Mouse (Mus musculus) kidney, postnatal 0 days (tissue): ENCODE data around the gene Srgap2. TPM values are rescaled to one million over a fixed set of nuclear protein-coding genes. Genes with fewer than 3 reads are reported as not detected.

Experiments used
- ATAC-seq: fragments of 200-750 bp; cut with Nextera tagmentation; replicated peaks from 2 replicates; pipeline ENCODE4 v1.8.0; 2017; ENCODE audit warnings: low read depth, moderate number of reproducible peaks, moderate TSS enrichment, moderate library complexity; ENCODE audit not compliant: low FRiP score
- DNase-seq: peaks from one replicate; pipeline ENCODE4 v3.0.0-alpha.2; 2016; ENCODE audit warnings: low spot score
- H3K27ac ChIP-seq: fragments of 300-500 bp; sonication (generic); 2 replicates; pipeline ENCODE4 v1.5.1; 2014; ENCODE audit warnings: mild to moderate bottlenecking
- H3K27me3 ChIP-seq: fragments of 300-500 bp; sonication (generic); 2 replicates; pipeline ENCODE4 v1.6.1; 2014; ENCODE audit warnings: low read length, mixed read lengths; ENCODE audit not compliant: insufficient read depth
- H3K36me3 ChIP-seq: fragments of 300-500 bp; sonication (generic); 2 replicates; pipeline ENCODE4 v1.6.1; 2014; ENCODE audit warnings: low read length, mixed read lengths; ENCODE audit not compliant: insufficient read depth
- H3K4me1 ChIP-seq: fragments of 300-500 bp; sonication (generic); replicated peaks from 2 replicates; pipeline ENCODE4 v1.6.1; 2014; ENCODE audit warnings: antibody characterized with exemption, low read length, mixed read lengths; ENCODE audit not compliant: insufficient read depth
- H3K4me2 ChIP-seq: fragments of 300-500 bp; sonication (generic); 2 replicates; pipeline ENCODE4 v1.6.1; 2014; ENCODE audit warnings: mild to moderate bottlenecking, low read length, moderate library complexity, mixed read lengths
- H3K4me3 ChIP-seq: fragments of 300-500 bp; sonication (generic); replicated peaks from 2 replicates; pipeline ENCODE4 v1.5.1; 2014; ENCODE audit warnings: low read depth, low read length
- H3K9ac ChIP-seq: fragments of 300-500 bp; sonication (generic); 2 replicates; pipeline ENCODE4 v1.6.1; 2014; ENCODE audit warnings: low read depth, low read length
- H3K9me3 ChIP-seq: fragments of 300-500 bp; sonication (generic); replicated peaks from 2 replicates; pipeline ENCODE4 v1.6.1; 2016; ENCODE audit warnings: low read length, inconsistent platforms, mixed read lengths
- CTCF ChIP-seq: IDR thresholded peaks from 2 replicates; pipeline ENCODE4 v1.5.1; 2016; ENCODE audit warnings: antibody characterized with exemption, low read depth, mild to moderate bottlenecking, moderate library complexity
- WGBS: fragments of 180-500 bp; shearing (Covaris S2); extraction: QIAGEN DNeasy Blood & Tissue Kit; methylation state at CpG from one replicate; pipeline ENCODE4 v1.1.7; 2014; 5-methylcytosine and 5-hydroxymethylcytosine counted together
- polyA plus RNA-seq: library from polyadenylated mRNA; unstranded; fragments of >200 nt; fragmentation: Nextera tagmentation; extraction: Ambion mirVana; gene quantifications from 2 replicates; pipeline ENCODE4 v1.2.1, GENCODE M21; 2015

The Srgap2 gene
- polyA plus RNA-seq, 1 experiment from 2014 or later = 6.9 TPM

GRCm38 (mm10) chr1:131528081-131528507, 942 bp upstream of the Srgap2 start:
- under 1% methylated on average over 34 of the region's 34 CpGs for WGBS
- H3K4me1 ChIP-seq = peaks cover 21% of the 10 kb centered on the region
- peak overlapping the region; percentile 81 for H3K4me3 ChIP-seq
- H3K27ac ChIP-seq = peak overlapping the region; percentile 82
- H3K36me3 ChIP-seq = no peaks in the 10 kb centered on the region
- H3K4me2 ChIP-seq = peak overlapping the region; percentile 97
- H3K9ac ChIP-seq = peak overlapping the region; percentile 63
- no peaks in the 10 kb centered on the region for H3K9me3 ChIP-seq
- TF ChIP-seq CTCF = no peak
- DNase-seq (peak; percentile 84), ATAC-seq (no peak)
- H3K27me3 ChIP-seq = no peaks in the 10 kb centered on the region

- WGBS = under 1% methylated on average over 80 of the region's 81 CpGs
- peak; percentile 37 for ATAC-seq
Observed at GRCm38 (mm10) chr1:131526371-131527270, 531 bp downstream of the Srgap2 start.

GRCm38 (mm10) chr1:131525586-131526271, 1.4 kb downstream of the Srgap2 start:
- under 1% methylated on average over 41 of the region's 41 CpGs for WGBS
- DNase-seq = peak; percentile 67
- Histone ChIP-seq H3K9ac (peak overlapping the region; percentile 82), H3K27ac (peak overlapping the region; percentile 95), H3K27me3 (no peaks in the 10 kb centered on the region), H3K9me3 (no peaks in the 10 kb centered on the region), H3K36me3 (no peaks in the 10 kb centered on the region), H3K4me2 (peak overlapping the region; percentile 97), H3K4me1 (peaks cover 25% of the 10 kb centered on the region), H3K4me3 (peak overlapping the region; percentile 85)
- no peak for ATAC-seq
- TF ChIP-seq CTCF = no peak

More at GRCm38 (mm10) chr1:131526371-131527270, 531 bp downstream of the Srgap2 start:
- Histone ChIP-seq H3K9ac (peak overlapping the region; percentile 82), H3K4me1 (peaks cover 25% of the 10 kb centered on the region), H3K27me3 (no peaks in the 10 kb centered on the region), H3K36me3 (no peaks in the 10 kb centered on the region), H3K9me3 (no peaks in the 10 kb centered on the region), H3K27ac (peak overlapping the region; percentile 95), H3K4me2 (peak overlapping the region; percentile 97), H3K4me3 (peak overlapping the region; percentile 85)
- DNase-seq = peak; percentile 85
- peak; percentile 53 for TF ChIP-seq CTCF

GRCm38 (mm10) chr1:131525101-131525585, 2.0 kb downstream of the Srgap2 start:
- peak; percentile 72 for DNase-seq
- Histone ChIP-seq H3K9me3 (no peaks in the 10 kb centered on the region), H3K27ac (peak overlapping the region; percentile 95; the same call in 1 of the 2 replicates), H3K9ac (peak overlapping the region; percentile 82), H3K4me2 (peak overlapping the region; percentile 97), H3K4me3 (peak overlapping the region; percentile 85), H3K36me3 (no peaks in the 10 kb centered on the region), H3K27me3 (no peaks in the 10 kb centered on the region), H3K4me1 (peaks cover 27% of the 10 kb centered on the region)
- no peak for ATAC-seq
- WGBS = 1% methylated on average over 26 of the region's 26 CpGs
- no peak for TF ChIP-seq CTCF

- no peak overlapping the region for H3K27ac ChIP-seq
- peak overlapping the region; percentile 97 for H3K4me2 ChIP-seq
- TF ChIP-seq CTCF = no peak
- ATAC-seq (no peak), DNase-seq (peak; percentile 11)
- no peaks in the 10 kb centered on the region for H3K27me3 ChIP-seq
- H3K9ac ChIP-seq = no peak overlapping the region
- H3K9me3 ChIP-seq = no peaks in the 10 kb centered on the region
- peaks cover 27% of the 10 kb centered on the region for H3K4me1 ChIP-seq
- H3K36me3 ChIP-seq = no peaks in the 10 kb centered on the region
- peak overlapping the region; percentile 85 for H3K4me3 ChIP-seq
- 33% methylated on average over 3 of the region's 3 CpGs for WGBS
Observed at GRCm38 (mm10) chr1:131523794-131524193, 3.4 kb downstream of the Srgap2 start.

- no peak overlapping the region for H3K4me2 ChIP-seq
- ATAC-seq (no peak), DNase-seq (no peak)
- no peaks in the 10 kb centered on the region for H3K9me3 ChIP-seq
- H3K36me3 ChIP-seq = no peaks in the 10 kb centered on the region
- H3K4me1 ChIP-seq = peaks cover 8% of the 10 kb centered on the region; the same call in 1 of the 2 replicates
- no peak for TF ChIP-seq CTCF
- H3K27ac ChIP-seq = no peak overlapping the region
- H3K9ac ChIP-seq = no peak overlapping the region
- H3K27me3 ChIP-seq = no peaks in the 10 kb centered on the region
- 82% methylated on average over 3 of the region's 3 CpGs for WGBS
- H3K4me3 ChIP-seq = no peak overlapping the region
Observed at GRCm38 (mm10) chr1:131516588-131516987, 10.6 kb downstream of the Srgap2 start.
